Mouse (Mus musculus) ES-Bruce4 (cell line): ENCODE results near the gene Sgcg. TPM values are rescaled to one million over a fixed set of nuclear protein-coding genes. Genes with fewer than 3 reads are reported as not detected.

ENCODE experiments used
- H3K27ac ChIP-seq: 2 replicates; pipeline ENCODE4 v1.5.1; 2012; ENCODE audit warnings: low read length, inconsistent platforms; ENCODE audit not compliant: insufficient read depth
- H3K27me3 ChIP-seq: 2 replicates; pipeline ENCODE4 v1.6.1; 2012; ENCODE audit warnings: mild to moderate bottlenecking, low read length, inconsistent platforms; ENCODE audit not compliant: control insufficient read depth, poor library complexity, insufficient read depth, severe bottlenecking
- H3K36me3 ChIP-seq: 2 replicates; pipeline ENCODE4 v1.6.1; 2012; ENCODE audit warnings: inconsistent platforms, mild to moderate bottlenecking, low read length, moderate library complexity; ENCODE audit not compliant: control insufficient read depth, poor library complexity, insufficient read depth, severe bottlenecking
- H3K4me1 ChIP-seq: one replicate; pipeline ENCODE4 v1.8.1; 2011; ENCODE audit warnings: low read length; ENCODE audit not compliant: control insufficient read depth, insufficient read depth
- H3K4me3 ChIP-seq: 2 replicates; pipeline ENCODE4 v1.5.1; 2011; ENCODE audit warnings: low read depth, mild to moderate bottlenecking, low read length
- H3K9ac ChIP-seq: 2 replicates; pipeline ENCODE4 v1.6.1; 2012; ENCODE audit warnings: low read depth, mild to moderate bottlenecking, inconsistent platforms; ENCODE audit not compliant: poor library complexity, severe bottlenecking
- H3K9me3 ChIP-seq: replicated peaks from 2 replicates; pipeline ENCODE4 v1.6.1; 2012; ENCODE audit warnings: mild to moderate bottlenecking, low read length, inconsistent platforms; ENCODE audit not compliant: control insufficient read depth, poor library complexity, insufficient read depth, severe bottlenecking
- CTCF ChIP-seq: IDR thresholded peaks from one replicate; pipeline ENCODE4 v1.8.1; 2011; ENCODE audit warnings: low read depth, low read length
- EP300 ChIP-seq: IDR thresholded peaks from 2 replicates; pipeline ENCODE4 v1.6.1; 2011; ENCODE audit warnings: low read depth, low read length; ENCODE audit not compliant: insufficient read depth
- POLR2A ChIP-seq: IDR thresholded peaks from one replicate; pipeline ENCODE4 v1.8.1; 2011; ENCODE audit warnings: low read length; ENCODE audit not compliant: insufficient read depth
- polyA plus RNA-seq: library from polyadenylated mRNA; stranded (reverse); fragments of >200 nt; gene quantifications from 2 replicates; pipeline ENCODE4 v1.2.4, GENCODE M21; 2011; ENCODE audit warnings: low read depth; ENCODE audit not compliant: missing spikeins, insufficient read depth, insufficient read length

The Sgcg gene
- polyA plus RNA-seq, 1 experiment: not detected

DNA sequence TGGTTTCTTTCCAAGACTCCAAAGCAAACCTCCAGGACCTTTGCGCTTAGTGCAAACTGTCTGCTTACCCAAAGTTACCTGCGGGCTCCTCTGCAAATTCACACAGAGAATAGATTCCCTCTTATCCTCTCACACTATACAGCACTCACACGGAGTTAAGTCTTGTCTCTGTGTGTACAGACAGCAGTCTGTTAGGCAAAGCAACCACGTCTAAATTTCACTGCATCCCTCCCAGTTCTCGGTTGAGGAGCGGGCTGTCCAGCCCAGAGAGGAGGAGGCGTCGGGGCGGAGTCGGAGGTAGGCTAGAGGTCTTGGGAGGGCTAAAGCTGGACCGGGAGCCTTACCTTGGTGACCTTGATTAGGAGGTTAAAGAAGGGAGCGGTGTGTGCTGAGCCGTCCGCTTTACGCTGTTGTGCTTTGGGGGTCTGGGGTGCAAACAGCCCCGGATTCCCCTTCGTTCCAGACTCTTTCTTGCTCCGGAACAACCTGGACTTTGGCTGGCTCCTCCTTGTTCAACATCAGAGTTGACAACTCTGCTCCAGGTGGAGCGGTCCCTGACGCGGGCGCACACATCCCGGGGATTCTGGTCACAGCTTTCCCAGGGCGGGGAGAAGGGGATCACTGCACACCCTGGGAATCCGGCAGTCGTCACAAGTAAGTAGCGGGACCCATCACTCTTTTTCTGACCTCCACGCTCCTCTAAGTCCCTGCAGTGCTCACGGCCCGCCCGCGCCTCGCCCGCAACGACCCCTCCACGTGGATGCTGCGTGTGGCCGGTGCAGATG lies 16.3 kb upstream of the Sgcg start:
- Histone ChIP-seq H3K4me1 (no peaks in the 10 kb centered on the region), H3K27ac (no peak overlapping the region), H3K36me3 (no peaks in the 10 kb centered on the region), H3K9ac (no peak overlapping the region), H3K4me3 (peak overlapping the region; percentile 52), H3K27me3 (no peaks in the 10 kb centered on the region), H3K9me3 (peaks cover 5% of the 10 kb centered on the region)
- TF ChIP-seq CTCF: no peak
- no peak for TF ChIP-seq POLR2A
- no peak for TF ChIP-seq EP300

DNA sequence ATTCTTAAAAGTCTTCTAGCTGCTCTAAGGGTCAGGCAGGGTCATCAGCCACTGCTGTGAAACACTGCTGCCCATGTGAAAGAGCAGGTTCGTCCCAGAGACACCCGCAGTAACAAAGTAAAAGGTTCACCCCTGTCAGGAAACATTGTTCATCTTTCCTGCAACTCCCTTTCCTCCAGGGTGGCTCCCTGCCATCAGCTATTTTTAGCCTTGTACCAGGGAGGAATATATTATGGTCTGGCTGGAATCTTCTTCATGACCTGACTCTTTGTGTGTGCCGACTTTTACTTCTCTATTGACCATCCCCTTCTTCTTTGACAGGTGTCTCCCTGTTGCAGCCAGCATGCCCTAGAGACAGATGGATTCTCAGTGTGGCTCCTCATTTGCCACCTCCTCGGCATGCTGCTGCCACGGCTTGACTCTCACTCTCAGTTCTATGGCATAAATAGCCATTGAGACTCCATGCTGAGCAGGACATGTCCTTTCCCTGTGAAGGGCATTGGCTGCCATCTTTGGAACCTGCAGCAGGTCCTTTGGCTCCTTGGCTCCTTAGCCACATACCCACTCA lies 9.7 kb upstream of the Sgcg start:
- no peak for TF ChIP-seq EP300
- H3K36me3 ChIP-seq: no peaks in the 10 kb centered on the region
- H3K27ac ChIP-seq: no peak overlapping the region

DNA sequence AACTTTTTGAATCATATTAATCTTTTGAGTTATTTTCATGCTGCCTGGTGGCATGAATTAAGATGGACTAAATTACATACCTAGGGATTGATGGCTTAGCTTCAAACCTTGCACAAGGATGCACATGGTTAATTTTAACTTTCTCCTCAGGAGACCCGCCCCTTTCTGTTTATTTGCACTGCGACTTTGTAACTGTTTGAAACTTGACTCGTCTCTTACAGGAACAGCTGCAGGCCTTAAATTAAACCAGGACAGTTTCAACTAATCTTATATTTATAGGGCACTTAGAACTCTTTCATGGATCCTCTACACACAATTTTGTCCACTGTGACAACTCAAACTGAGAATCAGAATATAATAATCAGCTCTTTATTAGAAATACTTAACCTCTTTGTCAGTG lies 794 bp upstream of the Sgcg start:
- TF ChIP-seq CTCF: no peak
- no peak for TF ChIP-seq POLR2A
- no peak for TF ChIP-seq EP300
- Histone ChIP-seq H3K9me3 (no peaks in the 10 kb centered on the region), H3K27ac (no peak overlapping the region), H3K9ac (no peak overlapping the region), H3K4me1 (no peaks in the 10 kb centered on the region), H3K27me3 (no peaks in the 10 kb centered on the region), H3K36me3 (no peaks in the 10 kb centered on the region), H3K4me3 (no peak overlapping the region)

More for the DNA sequence above, 9.7 kb upstream of the Sgcg start:
- H3K4me1 ChIP-seq: no peaks in the 10 kb centered on the region
- H3K9ac ChIP-seq: no peak overlapping the region
- H3K27me3 ChIP-seq: no peaks in the 10 kb centered on the region
- no peak overlapping the region for H3K4me3 ChIP-seq
- H3K9me3 ChIP-seq: peaks cover 5% of the 10 kb centered on the region

DNA sequence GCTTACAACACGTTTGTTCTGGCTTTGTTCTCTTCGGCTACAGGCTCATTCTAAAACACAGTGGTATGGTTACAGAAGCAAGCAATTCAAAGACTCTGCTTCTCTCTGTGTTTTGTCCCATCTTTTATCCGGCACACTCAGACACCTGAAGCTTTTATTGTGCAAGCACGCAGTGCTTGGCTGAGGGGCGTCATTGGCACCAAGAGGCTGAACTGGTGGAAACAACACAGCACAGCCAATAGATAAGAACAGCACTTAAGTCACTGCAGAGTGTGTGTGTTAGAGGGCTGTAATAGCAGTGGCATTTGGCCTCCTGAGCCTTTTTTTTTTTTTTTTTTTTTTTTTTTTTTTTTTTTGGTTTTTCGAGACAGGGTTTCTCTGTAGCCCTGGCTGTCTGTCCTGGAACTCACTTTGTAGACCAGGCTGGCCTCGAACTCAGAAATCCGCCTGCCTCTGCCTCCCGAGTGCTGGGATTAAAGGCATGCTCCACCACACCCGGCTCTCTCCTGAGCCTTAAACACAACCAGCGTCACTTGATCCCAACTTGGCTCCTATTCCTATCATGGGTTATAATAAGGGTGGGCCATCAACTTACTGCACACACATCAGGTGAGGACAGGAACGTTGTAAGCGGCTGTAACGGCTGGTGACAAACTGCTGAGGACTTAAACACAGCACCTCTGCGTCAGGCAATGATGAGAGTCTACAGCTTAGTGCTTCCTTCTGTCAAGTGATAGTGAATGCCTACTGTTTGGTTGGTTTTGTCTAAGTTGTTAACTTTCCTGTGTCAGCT lies 5.5 kb downstream of the Sgcg start:
- Histone ChIP-seq H3K4me1 (no peaks in the 10 kb centered on the region), H3K27me3 (no peaks in the 10 kb centered on the region), H3K27ac (no peak overlapping the region), H3K9ac (no peak overlapping the region), H3K9me3 (peaks cover 7% of the 10 kb centered on the region), H3K4me3 (no peak overlapping the region), H3K36me3 (no peaks in the 10 kb centered on the region)
- TF ChIP-seq POLR2A (no peak), CTCF (no peak), EP300 (no peak)

DNA sequence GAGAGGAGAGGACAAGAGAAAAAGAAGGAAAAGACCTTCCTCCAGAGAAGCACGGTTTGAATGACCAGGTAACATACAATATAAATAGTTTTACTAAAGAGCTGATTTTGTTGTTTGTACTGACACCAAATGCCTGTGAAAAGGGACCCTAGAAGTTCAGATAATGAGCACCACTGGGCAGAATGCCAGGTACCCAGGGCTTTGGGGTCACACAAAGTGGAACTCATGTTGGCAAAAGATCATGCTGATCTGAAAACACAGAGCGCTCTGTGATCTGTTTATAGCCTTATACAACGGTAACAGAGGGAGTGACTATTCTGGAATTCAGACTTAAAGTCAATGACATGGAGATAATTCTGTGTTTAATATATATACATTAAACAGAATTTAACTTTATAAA lies 11.8 kb downstream of the Sgcg start:
- H3K4me1 ChIP-seq: no peaks in the 10 kb centered on the region
- H3K36me3 ChIP-seq: no peaks in the 10 kb centered on the region
- H3K9me3 ChIP-seq: peaks cover 8% of the 10 kb centered on the region
- H3K4me3 ChIP-seq: no peak overlapping the region
- no peak overlapping the region for H3K9ac ChIP-seq
- TF ChIP-seq POLR2A (no peak), CTCF (no peak), EP300 (no peak)
- H3K27ac ChIP-seq: no peak overlapping the region
- no peaks in the 10 kb centered on the region for H3K27me3 ChIP-seq

DNA sequence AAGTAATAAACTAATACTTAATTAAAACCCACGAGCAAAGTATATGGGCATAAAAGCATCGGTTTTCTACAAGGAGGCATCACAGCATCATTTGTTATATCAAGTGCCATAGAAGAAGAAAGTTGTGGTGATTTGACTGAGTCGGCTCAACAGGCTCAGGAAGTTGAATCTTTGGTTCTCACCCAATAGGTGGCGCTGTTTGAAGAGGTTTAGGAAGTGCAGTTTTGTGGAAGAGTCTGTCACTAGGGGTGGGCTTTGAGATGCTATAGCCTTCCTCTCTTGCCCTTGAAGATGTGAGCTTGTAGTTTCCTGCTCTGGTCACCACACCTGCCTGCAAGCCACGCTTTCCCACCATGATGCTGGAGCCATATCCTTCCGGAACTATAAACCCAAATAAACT lies 15.7 kb downstream of the Sgcg start:
- Histone ChIP-seq H3K9ac (no peak overlapping the region), H3K9me3 (no peaks in the 10 kb centered on the region), H3K27me3 (no peaks in the 10 kb centered on the region), H3K36me3 (no peaks in the 10 kb centered on the region), H3K4me3 (no peak overlapping the region), H3K4me1 (no peaks in the 10 kb centered on the region), H3K27ac (no peak overlapping the region)
- TF ChIP-seq EP300 (no peak), CTCF (peak; percentile 14), POLR2A (no peak)
